Mouse (Mus musculus): ENCODE measurements around the gene A1bg. TPM values are rescaled to one million over a fixed set of nuclear protein-coding genes. Genes with fewer than 3 reads are reported as not detected.

A1bg gene
- polyA plus RNA-seq, 1 experiment from 2014 or later: not detected

DNA sequence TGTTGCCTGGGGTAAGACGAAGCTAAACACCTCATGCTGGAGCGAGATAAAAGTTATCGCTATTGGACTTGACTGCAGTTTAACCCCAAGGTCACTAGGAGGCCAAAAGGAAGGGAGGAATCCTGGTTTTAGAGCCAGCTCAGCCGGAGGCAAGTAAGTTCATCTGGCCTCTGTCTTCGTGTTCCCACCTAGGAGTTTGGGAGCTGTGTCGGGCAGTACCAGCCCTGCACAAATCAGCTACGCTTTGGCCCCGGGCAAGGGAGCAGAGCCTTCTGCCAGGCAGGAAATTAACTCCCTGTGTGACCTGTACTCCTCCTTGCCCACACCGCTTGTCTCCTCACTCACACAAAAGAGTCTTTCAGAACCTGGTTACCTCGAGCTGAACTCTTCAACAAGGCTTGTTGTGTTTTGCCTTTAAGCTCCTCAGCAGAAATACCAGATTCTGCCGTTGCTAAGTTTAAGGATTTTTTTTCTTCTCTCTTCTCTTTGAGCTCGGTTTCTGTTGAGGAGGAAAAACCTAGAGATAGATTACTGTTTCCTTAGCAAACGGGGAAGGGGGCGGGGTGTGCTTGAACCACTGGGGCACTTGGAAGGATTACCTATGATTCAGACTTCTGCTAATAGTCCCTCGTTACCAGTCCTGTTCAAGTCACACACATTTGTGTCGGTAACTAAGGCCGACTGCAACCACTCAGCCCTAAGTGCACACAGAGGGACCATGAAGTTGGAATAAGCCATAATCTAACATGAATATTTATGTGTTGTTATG, 69.4 kb downstream of the A1bg start, which contains the start of gene Fam84b:
TSS of gene Fam84b (minus strand) at position 548 of the 769 bp plus-strand sequence.
- Histone ChIP-seq H3K9me3 (ENCODE audit: low read depth, low read length) (no peaks in the 10 kb centered on the region), H3K4me2 (peak within 1 kb of the TSS; percentile 31; the same call in 1 of the 2 replicates), H3K9ac (peak within 1 kb of the TSS; percentile 6), H3K27me3 (ENCODE audit: insufficient read depth, low read length) (no peaks in the 10 kb centered on the region), H3K36me3 (ENCODE audit: insufficient read depth) (no peaks in the 10 kb centered on the region), H3K4me1 (ENCODE audit: insufficient read depth) (no peaks in the 10 kb centered on the region), H3K4me3 (ENCODE audit: low read depth, low read length) (no peak within 1 kb of the TSS), H3K27ac (ENCODE audit: low read depth) (peak within 1 kb of the TSS; percentile 70)
- 22% methylated on average over 17 of the region's 17 CpGs for WGBS
- ATAC-seq (ENCODE audit: insufficient read depth) (peak; percentile 59), DNase-seq (peak; percentile 30)
- no peak for TF ChIP-seq CTCF (IDR thresholded peaks at IDR 0.05; ENCODE audit: low read depth)

DNA sequence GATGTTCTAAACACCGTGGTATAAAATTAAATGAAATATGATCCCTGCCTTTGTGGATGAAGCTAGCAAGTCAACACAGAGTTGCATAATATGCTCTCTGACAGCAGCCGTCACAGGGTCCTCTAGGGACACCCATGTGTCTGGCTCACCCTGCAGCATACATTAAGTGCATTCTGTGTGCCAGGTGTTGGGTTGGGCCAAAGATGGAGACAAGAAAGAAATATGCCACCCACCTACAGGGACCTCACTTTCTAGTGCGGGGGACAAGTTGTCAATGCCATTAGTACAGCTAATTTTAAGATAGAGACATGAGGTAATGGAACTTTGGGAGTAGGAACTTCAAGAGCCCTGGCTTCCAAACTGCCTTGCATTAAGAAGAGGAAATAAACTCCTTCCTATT, 74.2 kb downstream of the A1bg start:
- TF ChIP-seq CTCF (IDR thresholded peaks at IDR 0.05; ENCODE audit: low read depth): no peak
- Histone ChIP-seq H3K9ac (no peak overlapping the region), H3K4me1 (ENCODE audit: insufficient read depth) (0 out of 2 replicates have a peak, but pooled peaks cover 7% of the 10 kb centered on the region), H3K27ac (ENCODE audit: low read depth) (no peak overlapping the region), H3K27me3 (ENCODE audit: insufficient read depth, low read length) (no peaks in the 10 kb centered on the region), H3K4me2 (no peak overlapping the region), H3K4me3 (ENCODE audit: low read depth, low read length) (no peak overlapping the region), H3K9me3 (ENCODE audit: low read depth, low read length) (no peaks in the 10 kb centered on the region), H3K36me3 (ENCODE audit: insufficient read depth) (no peaks in the 10 kb centered on the region)
- ATAC-seq (ENCODE audit: insufficient read depth): no peak
- DNase-seq: no peak
- 41% methylated on average over 3 of the region's 3 CpGs for WGBS

Other genes starting within 250 kb of the A1bg start
- gene Fam84b, start 69.2 kb downstream of the A1bg start, polyA plus RNA-seq (2014; fragmentation: Nextera tagmentation; extraction: Ambion mirVana): 31.9 and 32.1 TPM in 2 replicates

All from lung, embryonic 14.5 days (tissue).